Mouse (Mus musculus): ENCODE data around the gene 4930415O20Rik.

Gene 4930415O20Rik

DNA sequence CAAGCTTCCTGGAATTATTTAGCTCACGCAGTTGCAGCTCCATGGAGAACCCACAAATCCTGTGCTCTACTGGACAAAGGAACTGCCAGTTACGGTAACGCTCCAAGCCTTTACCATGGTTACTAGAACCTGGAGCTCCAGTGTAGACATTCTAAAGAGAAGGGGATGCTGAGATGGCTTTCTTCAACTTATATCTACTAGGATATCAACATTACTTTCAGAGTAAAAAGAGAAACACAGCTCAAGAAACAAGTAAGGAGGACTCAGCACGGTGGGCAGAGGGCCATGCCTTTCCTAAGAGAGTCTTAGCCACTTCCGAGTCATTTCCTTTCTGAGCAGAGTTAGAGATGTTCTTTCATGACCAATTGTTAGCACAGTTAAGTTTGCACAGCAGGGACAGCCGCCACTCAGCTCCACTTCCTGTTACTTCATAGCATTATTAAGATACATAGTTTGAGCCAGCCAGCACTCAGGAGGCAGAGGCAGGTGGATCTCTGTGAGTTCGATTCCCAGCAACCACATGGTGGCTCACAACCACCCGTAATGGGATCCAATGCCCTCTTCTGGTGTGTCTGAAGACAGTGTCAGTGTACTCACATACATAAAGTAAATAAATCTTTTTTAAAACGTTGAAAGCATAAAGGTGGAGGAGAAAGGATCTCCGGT lies at the start of gene 4930415O20Rik, which contains the start of gene Ccnt1:
4930415O20Rik (plus strand) TSS at position 132 of the 666 bp plus-strand sequence.
Ccnt1 (minus strand) TSS at position 51 of the 666 bp plus-strand sequence.
- no peak for DNase-seq (ENCODE audit: low spot score)

DNA sequence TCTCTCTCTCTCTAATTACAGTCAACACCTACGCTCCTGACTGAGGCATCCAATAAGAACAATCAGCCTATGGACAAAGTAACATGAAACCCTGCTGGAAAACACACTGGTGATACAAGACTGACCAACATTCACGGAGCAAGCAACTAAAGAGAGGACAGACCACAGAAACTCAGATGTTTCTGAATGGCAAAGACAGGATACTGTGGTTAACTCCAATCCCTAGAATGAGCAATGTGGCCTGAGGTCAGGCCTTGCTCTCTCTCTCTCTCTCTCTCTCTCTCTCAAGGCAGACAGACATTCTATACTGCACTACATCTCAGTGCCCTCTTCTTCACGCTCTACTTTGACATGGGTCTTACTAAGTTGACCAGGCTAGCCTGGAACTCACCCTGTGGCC lies 49.6 kb upstream of the 4930415O20Rik start:
- DNase-seq (ENCODE audit: low spot score) = no peak

DNA sequence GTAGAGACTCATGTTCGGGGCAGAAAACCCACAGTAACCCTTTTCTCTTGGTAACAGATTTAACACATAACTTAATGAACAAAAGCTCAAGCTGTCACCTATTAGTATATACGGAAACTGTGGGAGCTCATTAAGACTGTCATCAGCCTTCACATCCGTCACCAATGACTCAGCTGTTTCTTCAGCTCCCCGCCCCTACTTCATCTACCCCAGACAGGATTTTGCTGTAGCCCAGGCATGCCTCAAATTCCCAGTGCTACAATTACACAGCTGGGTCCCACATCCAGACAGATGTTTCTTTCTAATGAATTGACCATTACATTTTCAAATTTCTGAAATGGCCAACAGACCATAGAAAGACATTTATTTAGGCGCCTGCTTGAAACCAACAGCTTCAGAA lies 44.7 kb upstream of the 4930415O20Rik start:
- no peak for DNase-seq (ENCODE audit: low spot score)

DNA sequence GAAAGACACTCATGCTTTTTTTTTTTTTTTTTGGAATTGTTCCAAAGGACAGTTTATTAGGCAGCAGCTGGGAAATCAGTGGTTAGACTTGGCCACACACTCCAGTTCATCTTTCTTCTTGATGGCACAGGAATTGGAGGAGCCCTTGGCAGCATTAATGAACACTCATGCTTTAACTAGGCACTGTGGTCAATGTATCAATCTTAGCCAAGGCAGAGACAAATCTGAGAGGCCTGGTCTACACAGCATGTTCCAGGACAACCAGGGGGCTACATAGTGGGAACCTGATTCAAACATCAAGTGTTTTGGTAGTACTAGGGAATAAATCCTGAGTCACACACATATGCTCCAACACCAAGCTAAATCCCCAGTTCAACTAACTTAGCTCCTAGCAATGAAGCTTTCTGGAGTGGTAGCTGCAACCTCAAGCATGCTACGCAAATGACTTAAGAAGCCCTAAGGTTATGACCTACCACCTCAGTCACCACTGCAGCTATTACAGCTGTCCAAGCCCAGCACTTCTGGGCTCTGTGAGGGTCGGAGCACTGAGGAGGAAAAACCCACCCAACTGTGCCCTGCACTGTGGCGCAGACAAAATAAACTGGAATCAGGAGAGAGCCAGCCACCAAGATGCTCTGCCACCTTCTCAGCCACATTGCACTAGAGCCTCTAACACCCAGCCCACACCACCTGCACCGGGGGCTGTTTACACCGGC lies 43.6 kb upstream of the 4930415O20Rik start:
- DNase-seq (ENCODE audit: low spot score) = no peak

DNA sequence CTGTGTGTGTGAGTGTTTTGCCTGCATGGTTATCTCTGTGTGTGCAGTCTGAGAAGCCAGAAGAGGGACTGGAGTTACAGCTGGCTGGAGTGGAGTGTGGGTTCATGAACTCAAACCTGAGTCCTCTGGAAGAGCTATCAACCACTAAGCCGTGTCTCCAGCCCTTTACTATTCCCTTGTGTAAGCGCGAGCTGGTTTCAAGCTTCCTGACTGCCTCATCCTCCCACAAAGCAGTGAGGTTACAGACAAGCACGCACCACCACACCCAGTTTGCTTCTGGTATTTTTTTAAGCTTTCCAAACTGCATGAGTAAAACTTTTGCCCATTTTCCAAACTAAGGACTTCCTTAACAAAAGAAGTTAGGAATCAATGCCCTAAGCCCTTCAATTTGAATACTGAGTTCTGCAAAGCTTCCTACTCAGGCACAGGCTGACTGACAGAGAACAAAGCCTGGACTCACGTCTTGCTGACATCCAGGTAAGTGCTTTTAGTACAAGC lies 42.7 kb upstream of the 4930415O20Rik start:
- no peak for DNase-seq (ENCODE audit: low spot score)

DNA sequence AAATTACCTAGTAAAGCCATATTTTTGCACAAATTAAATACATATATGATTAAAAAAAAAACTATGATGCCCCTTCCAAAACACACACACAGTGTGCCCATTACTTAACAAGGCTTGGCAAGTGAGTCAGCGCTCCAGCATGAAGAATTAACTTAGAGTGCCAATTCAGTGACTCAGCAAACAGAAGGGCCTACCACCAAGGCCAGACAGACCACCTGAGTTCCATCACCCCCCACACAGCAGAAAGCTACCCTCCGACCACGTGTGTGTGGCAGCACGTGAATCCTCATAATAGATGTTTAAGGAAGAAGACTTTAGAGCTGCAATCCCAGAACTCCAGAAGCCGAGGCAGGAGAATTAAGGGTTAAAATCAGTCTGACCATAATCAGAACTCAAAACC lies 38.5 kb upstream of the 4930415O20Rik start:
- no peak for DNase-seq (ENCODE audit: low spot score)

DNA sequence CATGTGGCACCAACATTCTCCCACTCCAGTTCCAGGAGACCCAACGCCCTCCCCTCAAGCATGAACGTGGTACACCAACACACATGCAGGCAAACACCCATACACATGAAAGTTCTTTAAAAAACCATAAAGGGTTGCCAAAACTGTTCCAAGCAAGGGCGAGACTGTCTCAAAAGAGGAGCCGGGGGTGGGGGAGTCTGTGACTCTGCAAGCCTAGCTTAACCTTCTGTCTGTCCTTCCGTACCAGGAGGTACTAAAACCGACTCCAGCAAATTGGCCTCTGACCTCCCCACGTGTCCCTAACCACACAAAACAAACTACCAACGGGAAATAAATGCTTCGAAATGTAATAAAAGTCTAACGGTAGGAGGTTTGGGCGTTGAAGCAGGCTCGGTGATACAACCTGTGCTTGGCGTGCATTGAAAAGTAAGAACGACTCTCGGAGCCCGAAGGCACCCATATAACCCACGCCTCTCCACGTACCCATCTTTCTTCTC lies 37.7 kb upstream of the 4930415O20Rik start:
- no peak for DNase-seq (ENCODE audit: low spot score)

DNA sequence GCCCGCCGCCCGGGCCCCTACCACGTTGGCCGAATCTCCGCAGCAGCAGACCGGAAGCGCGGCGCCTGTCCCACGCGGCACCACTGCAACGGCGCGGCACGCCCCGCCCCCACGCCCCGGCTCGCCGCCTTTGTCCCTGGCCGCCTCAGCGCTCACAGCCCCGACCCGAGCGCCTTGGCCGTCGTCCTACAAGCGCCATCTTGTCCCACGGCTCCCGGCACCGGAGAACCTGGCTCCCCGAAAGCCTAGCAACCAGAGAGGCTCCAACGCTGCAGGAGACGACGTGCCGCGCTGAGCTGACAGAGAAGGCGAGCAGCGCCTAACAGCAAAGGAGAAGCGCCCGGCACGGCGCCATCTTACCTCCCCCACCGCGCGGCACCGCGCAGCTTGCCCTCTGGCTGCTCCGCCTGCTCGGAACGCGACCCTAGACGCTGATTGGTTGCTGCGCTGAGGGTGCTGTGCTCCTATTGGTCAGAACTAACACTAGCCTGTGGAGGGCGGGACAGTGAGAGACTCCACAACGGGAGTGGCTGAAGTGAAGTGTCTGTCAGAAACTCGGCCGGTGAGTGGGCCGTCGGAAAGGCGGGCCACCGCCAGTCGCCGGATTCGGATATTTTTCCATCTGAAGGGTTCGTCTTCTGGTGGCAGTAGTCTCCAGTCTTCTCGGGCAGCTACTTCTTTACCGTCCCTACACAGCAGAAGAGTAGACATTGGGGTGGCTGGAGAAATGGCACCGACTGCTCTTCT lies 36.8 kb upstream of the 4930415O20Rik start, which contains the start of gene Kansl2:
Kansl2 (minus strand) TSS at position 384 of the 747 bp plus-strand sequence.
- peak; percentile 99 for DNase-seq (ENCODE audit: low spot score)

DNA sequence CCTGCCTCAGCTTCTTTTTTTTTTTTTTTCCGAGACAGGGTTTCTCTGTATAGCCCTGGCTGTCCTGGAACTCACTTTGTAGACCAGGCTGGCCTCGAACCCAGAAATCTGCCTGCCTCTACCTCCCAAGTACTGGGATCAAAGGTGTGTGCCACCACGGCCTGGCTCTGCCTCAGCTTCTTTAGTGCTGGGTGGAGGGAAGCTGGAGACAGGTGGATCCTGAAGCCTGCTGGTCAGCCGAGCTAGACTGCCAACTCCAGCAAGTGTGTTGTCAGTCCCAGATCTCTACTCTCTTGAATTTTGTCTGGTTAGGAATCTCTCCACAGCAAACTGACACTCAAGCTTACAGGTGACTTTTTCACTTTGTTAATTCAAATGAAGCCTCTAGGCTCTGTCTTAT lies 34.9 kb upstream of the 4930415O20Rik start:
- no peak for DNase-seq (ENCODE audit: low spot score)

DNA sequence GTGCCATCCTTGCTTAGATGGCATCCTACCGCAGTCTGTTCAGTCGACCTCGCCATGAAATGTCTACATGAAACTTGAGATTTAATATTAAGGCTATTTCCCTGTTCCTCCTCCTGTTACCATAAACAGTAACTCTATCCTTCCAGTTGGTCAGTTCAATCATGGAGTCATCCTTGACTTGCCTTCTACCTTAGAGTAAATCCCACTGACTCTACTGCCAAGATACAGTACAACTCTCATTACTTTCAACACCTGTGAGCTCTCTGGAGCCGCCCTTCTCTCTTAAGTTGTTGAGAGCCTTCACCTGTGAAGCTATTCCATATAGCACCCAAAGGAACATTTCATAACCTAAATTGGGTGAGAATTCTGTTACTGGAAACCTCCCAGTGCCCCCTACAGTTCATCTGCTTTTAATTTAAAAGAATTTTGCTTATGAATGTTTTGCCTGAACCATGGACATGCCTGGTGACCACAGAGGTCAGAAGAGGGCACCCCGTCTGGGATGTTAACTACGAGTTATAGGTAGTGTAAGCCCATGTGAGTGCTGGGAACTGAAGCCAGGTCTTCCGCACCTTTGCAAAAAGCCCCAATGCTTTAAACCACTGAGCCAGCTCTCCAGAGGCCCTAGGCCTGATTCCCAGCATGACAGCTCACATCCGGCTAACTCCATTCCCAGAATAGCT lies 33.8 kb upstream of the 4930415O20Rik start:
- DNase-seq (ENCODE audit: low spot score) = no peak

DNA sequence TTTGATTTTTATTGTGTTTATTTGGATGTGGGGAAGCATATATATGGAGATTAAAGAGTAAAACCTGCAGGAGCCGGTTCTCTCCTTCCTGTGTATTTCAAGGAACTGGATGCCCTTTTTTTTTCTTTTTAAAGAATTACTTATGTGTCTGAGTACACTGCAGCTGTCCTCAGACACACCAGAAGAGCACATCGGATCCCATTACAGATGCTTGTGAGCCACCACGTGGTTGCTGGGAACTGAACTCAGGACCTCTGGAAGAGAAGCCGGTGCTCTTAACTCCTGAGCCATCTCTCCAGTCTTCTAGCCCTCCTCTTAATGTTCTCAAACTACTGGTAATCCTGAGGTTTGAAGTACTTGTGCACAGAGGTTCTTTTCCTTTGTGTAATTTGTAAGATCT lies 32.9 kb upstream of the 4930415O20Rik start:
- no peak for DNase-seq (ENCODE audit: low spot score)

DNA sequence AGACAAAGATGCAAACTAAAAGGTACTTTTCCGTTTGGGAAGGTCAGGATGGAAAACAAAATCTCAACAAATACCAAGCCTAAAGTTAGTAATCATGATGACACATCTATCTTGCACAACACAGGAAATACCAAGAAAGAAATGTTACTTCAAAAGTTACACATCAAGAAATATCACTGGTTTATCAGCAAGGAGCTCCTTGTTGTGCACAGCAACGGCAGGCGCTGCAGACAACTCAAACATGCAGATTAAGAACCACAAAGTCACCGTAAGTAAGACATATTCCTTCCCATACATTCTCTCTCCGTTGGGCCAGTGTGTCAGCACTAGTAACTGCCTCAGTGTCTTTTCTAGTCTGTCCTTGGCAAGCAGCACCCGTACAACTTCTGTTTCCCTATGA lies 29.7 kb upstream of the 4930415O20Rik start:
- DNase-seq (ENCODE audit: low spot score) = no peak

DNA sequence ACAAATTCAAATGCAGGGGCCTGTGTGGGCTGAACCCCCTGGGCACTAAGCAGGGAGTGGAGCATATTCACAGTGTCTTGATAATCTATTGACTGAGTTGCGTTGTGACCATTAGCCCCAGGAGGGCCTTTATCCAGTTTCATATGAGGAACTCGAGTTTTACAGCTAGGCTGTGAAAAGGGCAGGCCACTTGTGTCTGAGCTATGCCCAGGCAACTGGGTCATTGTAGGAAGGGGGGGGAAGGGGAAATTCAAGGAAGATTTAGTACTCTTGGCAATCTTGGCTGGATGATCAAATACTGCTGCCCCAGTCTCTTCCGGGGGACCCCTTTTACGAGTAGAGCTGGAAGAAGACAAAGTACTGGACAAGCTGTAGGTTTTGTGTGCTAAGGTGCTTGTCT lies 27.5 kb upstream of the 4930415O20Rik start:
- no peak for DNase-seq (ENCODE audit: low spot score)

DNA sequence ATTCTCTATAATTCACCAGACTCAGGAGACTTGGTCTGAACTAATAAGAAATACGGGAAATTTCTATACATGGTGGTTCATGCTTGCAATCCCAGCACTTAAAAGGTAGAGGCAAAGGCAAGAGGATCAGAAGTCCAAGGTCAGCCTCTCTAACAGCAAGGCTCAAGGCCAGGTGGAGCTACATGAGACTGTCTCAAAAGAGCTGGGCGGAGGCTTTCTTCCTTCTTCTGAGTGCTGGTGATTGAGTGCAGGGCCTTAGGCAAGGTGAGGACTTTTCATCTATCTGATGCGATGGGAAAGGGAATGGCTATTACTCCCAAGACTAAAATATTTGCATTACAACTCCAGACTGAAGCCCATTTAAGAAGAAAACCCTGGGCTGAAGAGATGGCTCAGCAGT lies 25.7 kb upstream of the 4930415O20Rik start:
- no peak for DNase-seq (ENCODE audit: low spot score)

DNA sequence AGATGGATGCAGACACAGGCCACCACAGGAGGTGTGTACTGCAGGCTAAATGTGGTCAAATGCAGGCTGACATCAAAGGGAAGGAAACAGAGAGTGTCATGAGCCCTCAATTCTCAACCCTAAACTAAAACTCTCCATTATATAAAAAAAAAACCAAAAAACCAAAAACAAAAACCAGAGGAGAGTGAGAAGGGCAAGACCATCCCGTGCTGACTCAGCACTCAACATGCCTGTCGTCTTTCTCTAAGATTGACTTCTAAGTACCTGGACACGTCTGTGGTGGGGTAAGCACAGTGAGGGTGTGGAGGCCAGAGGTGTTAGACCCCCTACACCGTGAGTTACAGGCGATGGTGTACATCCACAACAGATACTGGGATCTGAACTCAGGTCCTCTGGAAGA lies 24.0 kb upstream of the 4930415O20Rik start:
- DNase-seq (ENCODE audit: low spot score) = no peak

DNA sequence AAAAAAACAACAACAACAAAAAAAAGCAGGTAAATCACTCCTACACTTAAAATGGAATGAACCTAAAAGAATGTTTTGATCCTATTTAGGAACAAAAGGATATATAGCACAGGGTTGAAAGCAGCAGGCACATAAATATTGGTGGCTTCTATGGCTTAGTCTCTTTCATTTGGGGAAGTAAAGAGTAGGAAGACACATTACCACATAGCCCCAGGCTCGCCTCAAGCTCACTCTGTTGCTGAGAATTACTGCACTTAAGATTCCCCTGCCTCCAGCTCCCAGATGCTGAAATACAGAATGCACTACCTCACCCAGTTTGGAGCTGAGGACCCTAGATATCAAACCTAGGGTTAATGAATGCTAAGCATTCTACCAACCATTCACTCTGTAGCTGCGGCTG lies 18.0 kb upstream of the 4930415O20Rik start:
- DNase-seq (ENCODE audit: low spot score) = no peak

DNA sequence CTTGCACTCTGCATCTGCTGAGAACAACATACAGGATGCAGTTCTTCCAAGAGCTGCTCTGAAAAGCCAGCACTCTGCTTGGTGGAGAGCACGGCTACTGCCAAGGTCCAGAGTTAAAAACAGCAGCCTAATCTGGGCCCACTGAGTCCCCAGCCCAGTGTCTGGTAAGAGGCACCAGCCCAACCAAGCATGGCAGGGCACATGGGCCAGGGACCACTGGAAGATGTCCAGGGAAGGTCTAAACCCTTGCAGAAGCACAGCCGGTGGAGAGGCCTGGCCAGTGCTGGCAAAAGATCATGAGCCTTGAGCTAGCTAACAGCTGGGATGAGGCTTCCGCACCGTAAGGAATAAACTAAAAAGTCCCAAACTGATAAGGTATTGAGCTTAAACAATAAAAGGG lies 14.9 kb upstream of the 4930415O20Rik start:
- DNase-seq (ENCODE audit: low spot score) = no peak

DNA sequence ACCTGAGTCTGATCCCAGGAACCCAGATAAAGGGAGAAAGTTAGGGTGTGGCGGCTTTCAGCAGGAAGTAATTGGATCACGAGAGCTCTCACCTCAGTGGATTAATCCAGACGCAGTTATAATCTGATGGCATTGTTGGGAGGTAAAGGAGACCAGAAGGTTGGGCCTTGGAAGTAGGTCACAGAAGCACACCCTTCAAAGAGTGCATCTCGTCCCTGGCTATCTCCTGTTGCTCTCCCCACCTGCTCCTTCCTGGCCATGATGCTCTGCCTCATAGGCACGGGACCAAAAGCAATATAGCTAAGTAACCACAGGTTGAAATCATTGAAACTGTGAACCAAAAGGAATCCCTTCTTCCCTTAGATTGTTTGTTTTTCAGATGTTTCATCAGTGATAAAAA lies 13.6 kb upstream of the 4930415O20Rik start:
- DNase-seq (ENCODE audit: low spot score) = no peak

DNA sequence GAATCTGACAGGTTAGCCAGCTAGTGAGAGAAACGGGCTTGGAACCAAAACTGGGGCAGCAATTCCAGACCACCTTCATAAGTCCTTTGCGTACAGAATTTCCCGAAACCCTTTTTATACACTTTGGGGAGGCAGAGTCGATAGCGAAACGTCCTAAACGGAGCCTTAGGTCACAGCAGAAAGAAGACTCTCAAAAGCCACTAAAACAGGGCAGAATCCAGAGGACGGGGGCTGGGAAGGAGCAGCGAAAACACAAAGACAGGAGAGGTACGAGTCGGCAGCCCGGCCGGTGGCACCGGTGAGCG lies 3.9 kb upstream of the 4930415O20Rik start:
- no peak for DNase-seq (ENCODE audit: low spot score)

DNA sequence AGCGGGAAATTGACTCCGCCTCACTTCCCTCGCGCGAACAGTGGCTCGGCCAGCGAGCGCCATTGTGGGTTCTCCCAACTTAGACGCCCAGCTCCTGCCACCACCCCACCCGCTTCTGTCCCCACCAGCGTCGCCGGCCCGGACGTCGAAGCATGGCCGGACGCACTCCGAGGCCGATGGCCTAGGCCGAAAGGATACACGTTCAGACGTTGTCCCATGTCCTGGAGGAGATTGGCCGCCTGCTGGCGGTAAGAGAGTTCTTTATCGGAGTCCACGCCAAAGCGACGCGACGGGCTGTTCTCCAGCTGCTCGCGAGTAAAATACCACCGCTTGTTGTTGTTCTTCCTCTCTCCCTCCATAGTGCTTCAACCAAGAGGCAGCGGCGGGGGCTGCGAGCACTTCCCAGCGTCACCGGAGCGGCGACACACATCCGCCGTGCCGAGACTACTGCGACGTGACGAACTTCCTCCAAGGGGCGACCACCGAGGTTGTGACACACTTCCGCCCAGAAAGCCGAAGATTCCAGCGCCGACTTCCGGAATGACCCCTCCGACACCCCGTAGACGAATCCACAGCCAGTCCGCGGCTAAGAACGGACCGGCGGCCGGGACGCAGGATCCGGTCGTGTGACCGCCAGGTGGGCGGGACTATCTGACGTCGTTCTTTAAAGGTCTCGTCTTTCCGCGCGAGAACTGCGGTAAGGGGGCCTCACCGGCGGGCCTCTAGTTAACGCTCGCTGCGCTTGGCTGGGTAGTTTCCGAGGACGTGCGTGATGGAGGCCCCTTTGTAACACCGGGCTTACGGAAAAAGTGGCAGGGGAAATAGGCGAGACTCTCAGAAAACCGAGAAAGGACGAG lies 3.3 kb upstream of the 4930415O20Rik start:
- DNase-seq (ENCODE audit: low spot score) = peak; percentile 100

Measured in lung, postnatal 25 days (tissue).